Mouse (Mus musculus) kidney, embryonic 16.5 days (tissue): ENCODE data around the gene Tbrg1. TPM values are rescaled to one million over a fixed set of nuclear protein-coding genes. Genes with fewer than 3 reads are reported as not detected.
A peak's percentile ranks its signal among the peaks of the same experiment; 100 is the strongest.

Experiments
- ATAC-seq: fragments of 200-750 bp; cut with Nextera tagmentation; 2 replicates; pipeline ENCODE4 v1.8.0; 2017; ENCODE audit warnings: moderate TSS enrichment; ENCODE audit not compliant: low FRiP score, low TSS enrichment
- H3K27ac ChIP-seq: fragments of 300-500 bp; sonication (generic); 2 replicates; pipeline ENCODE4 v1.5.1; 2014; ENCODE audit warnings: low read length
- H3K27me3 ChIP-seq: fragments of 300-500 bp; sonication (generic); 2 replicates; pipeline ENCODE4 v1.6.1; 2014; ENCODE audit warnings: low read length, control low read depth, mixed read lengths; ENCODE audit not compliant: insufficient read depth
- H3K36me3 ChIP-seq: fragments of 300-500 bp; sonication (generic); 2 replicates; pipeline ENCODE4 v1.6.1; 2014; ENCODE audit warnings: low read length, control low read depth, mixed read lengths; ENCODE audit not compliant: insufficient read depth
- H3K4me1 ChIP-seq: fragments of 300-500 bp; sonication (generic); 2 replicates; pipeline ENCODE4 v1.6.1; 2014; ENCODE audit warnings: low read length, control low read depth, mixed read lengths; ENCODE audit not compliant: insufficient read depth
- H3K4me2 ChIP-seq: fragments of 300-500 bp; sonication (generic); replicated peaks from 2 replicates; pipeline ENCODE4 v1.6.1; 2014; ENCODE audit warnings: low read depth, low read length
- H3K4me3 ChIP-seq: fragments of 300-500 bp; sonication (generic); 2 replicates; pipeline ENCODE4 v1.5.1; 2014; ENCODE audit warnings: mild to moderate bottlenecking, low read length
- H3K9ac ChIP-seq: fragments of 300-500 bp; sonication (generic); replicated peaks from 2 replicates; pipeline ENCODE4 v1.6.1; 2014; ENCODE audit warnings: low read length
- H3K9me3 ChIP-seq: fragments of 300-500 bp; sonication (generic); 2 replicates; pipeline ENCODE4 v1.6.1; 2016; ENCODE audit warnings: low read length, control low read depth
- WGBS: fragments of 180-500 bp; shearing (Covaris S2); extraction: QIAGEN DNeasy Blood & Tissue Kit; methylation state at CpG from one replicate; pipeline ENCODE4 v1.1.7; 2014; 5-methylcytosine and 5-hydroxymethylcytosine counted together
- polyA plus RNA-seq: library from polyadenylated mRNA; unstranded; fragments of >200 nt; fragmentation: Nextera tagmentation; extraction: Ambion mirVana; gene quantifications from 2 replicates; pipeline ENCODE4 v1.2.1, GENCODE M21; 2015

Tbrg1 gene
- polyA plus RNA-seq, 1 experiment from 2014 or later = 147 TPM

DNA sequence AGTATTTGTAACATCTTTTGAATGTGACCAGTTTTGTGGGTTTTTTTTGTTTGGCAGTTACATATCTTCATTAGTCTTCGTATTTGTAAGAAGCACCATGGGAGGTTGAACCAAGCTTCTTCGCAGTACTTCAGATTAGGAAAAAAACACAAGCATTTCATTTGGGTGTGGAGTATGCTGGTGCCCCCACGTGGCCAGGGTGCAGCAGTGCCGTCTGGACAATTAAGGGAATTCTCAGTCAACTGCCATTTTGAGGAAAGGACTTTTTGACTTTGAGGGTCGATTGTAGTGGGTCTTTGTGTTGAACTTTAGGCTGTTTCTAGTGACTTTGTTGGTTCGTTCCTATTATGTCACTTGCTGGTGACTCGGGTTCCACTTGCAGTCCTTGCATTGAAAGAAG lies 20.8 kb downstream of the Tbrg1 start:
- H3K9me3 ChIP-seq = no peaks in the 10 kb centered on the region
- no peak overlapping the region for H3K4me3 ChIP-seq
- no peak overlapping the region for H3K27ac ChIP-seq
- H3K4me2 ChIP-seq = no peak overlapping the region
- 19% methylated on average over 7 of the region's 7 CpGs for WGBS
- H3K27me3 ChIP-seq = no peaks in the 10 kb centered on the region
- ATAC-seq = peak; percentile 39; the same call in 1 of the 2 replicates
- H3K4me1 ChIP-seq = no peaks in the 10 kb centered on the region
- no peak overlapping the region for H3K9ac ChIP-seq
- H3K36me3 ChIP-seq = no peaks in the 10 kb centered on the region

GRCm38 (mm10) chr9:37634269-37634668 lies 22.8 kb downstream of the Tbrg1 start:
- no peaks in the 10 kb centered on the region for H3K36me3 ChIP-seq
- no peak overlapping the region for H3K4me2 ChIP-seq
- H3K4me1 ChIP-seq = no peaks in the 10 kb centered on the region
- no peak overlapping the region for H3K27ac ChIP-seq
- no peak for ATAC-seq
- H3K27me3 ChIP-seq = no peaks in the 10 kb centered on the region
- H3K9ac ChIP-seq = no peak overlapping the region
- no peaks in the 10 kb centered on the region for H3K9me3 ChIP-seq
- H3K4me3 ChIP-seq = no peak overlapping the region
- WGBS = 91% methylated on average over 3 of the region's 3 CpGs

- Histone ChIP-seq H3K27me3 (no peaks in the 10 kb centered on the region), H3K4me2 (no peak overlapping the region), H3K36me3 (no peaks in the 10 kb centered on the region), H3K4me3 (no peak overlapping the region), H3K9me3 (no peaks in the 10 kb centered on the region), H3K9ac (no peak overlapping the region), H3K4me1 (no peaks in the 10 kb centered on the region), H3K27ac (no peak overlapping the region)
- ATAC-seq = no peak
- WGBS = 88% methylated on average over 2 of the region's 2 CpGs
These were observed 24.8 kb downstream of the Tbrg1 start for GRCm38 (mm10) chr9:37632305-37632704.

DNA sequence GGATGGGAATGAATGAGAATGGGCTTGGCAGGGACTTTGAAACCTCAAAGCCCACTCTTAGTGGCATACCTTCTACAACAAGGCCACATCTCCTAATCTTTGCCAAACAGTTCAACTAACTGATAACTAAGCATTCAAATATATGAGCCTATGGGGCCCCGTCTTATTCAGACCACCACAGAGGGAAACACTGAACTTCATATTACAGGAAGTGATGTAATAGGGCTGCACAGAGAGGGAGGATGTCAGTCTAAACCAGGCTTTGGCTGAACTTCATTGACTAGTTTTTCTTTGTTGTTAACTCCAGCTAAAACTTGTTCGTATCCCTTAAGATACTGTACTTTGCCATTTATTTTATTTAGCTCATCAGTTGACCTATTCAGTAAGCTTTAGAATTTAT lies 27.2 kb downstream of the Tbrg1 start:
- Histone ChIP-seq H3K4me1 (no peaks in the 10 kb centered on the region), H3K27ac (no peak overlapping the region), H3K4me3 (no peak overlapping the region), H3K36me3 (no peaks in the 10 kb centered on the region), H3K9me3 (no peaks in the 10 kb centered on the region), H3K27me3 (no peaks in the 10 kb centered on the region), H3K9ac (no peak overlapping the region), H3K4me2 (no peak overlapping the region)
- whole genome bisulfite sequencing = 82% methylated on average over 2 of the region's 2 CpGs
- no peak for ATAC-seq

DNA sequence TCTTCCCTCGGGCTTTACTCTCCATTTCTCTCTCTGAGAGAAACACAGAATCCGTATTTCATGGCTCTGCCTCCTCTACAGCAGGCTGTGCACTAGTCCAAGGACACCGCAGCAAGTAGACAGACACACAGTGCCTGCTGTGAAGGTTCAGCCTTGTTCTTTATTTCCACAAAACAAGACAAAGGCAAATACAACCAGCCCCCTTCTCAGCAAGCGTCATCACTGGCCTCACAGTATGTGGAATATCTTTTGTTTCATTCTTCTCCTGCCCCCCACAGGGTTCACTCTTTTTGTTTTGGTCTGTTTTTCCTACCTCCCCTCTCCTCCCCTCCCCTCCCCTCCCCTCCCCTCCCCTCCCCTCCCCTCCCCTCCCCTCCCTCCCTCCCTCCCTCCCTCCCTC lies 28.5 kb downstream of the Tbrg1 start:
- Histone ChIP-seq H3K36me3 (no peaks in the 10 kb centered on the region), H3K4me2 (no peak overlapping the region), H3K27ac (no peak overlapping the region), H3K9ac (no peak overlapping the region), H3K4me1 (no peaks in the 10 kb centered on the region), H3K27me3 (no peaks in the 10 kb centered on the region), H3K4me3 (no peak overlapping the region), H3K9me3 (no peaks in the 10 kb centered on the region)
- ATAC-seq = no peak
- 83% methylated on average over 4 of the region's 4 CpGs for WGBS

- no peak overlapping the region for H3K4me2 ChIP-seq
- 100% methylated on average over 1 of the region's 1 CpGs for WGBS
These were observed 29.8 kb downstream of the Tbrg1 start for GRCm38 (mm10) chr9:37627263-37627662.

DNA sequence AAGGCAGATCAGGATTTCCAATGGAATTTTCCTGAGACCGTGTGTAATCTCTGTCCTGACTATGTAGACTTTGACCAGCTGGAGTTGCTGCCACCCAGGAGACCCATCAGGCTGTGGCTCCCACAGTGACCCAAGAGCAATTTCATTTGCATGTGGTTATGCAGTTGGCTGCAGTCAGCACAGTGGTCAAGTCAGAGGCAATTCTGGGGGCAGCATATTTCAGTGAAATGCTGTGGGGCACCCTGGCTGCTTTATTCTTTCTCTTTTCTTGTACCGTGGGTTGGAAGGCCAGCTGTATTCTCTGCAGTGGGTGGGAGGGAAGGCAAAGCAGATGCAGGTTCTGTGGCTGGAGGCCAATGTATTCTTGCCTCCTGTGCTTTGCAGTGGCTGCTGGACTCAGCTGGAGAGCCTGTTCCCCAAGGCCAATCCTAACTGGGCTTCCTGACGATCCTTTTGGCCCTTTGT lies 31.0 kb downstream of the Tbrg1 start:
- ATAC-seq = peak; percentile 63; the same call in 1 of the 2 replicates
- Histone ChIP-seq H3K4me3 (no peak overlapping the region), H3K27ac (no peak overlapping the region), H3K9ac (no peak overlapping the region), H3K4me2 (no peak overlapping the region), H3K27me3 (0 out of 2 replicates have a peak, but pooled peaks cover 3% of the 10 kb centered on the region), H3K4me1 (no peaks in the 10 kb centered on the region), H3K36me3 (no peaks in the 10 kb centered on the region), H3K9me3 (no peaks in the 10 kb centered on the region)
- 15% methylated on average over 3 of the region's 3 CpGs for WGBS

More at GRCm38 (mm10) chr9:37627263-37627662, 29.8 kb downstream of the Tbrg1 start:
- H3K27me3 ChIP-seq = no peaks in the 10 kb centered on the region
- ATAC-seq = no peak
- no peak overlapping the region for H3K4me3 ChIP-seq
- H3K4me1 ChIP-seq = no peaks in the 10 kb centered on the region
- H3K36me3 ChIP-seq = no peaks in the 10 kb centered on the region
- H3K9me3 ChIP-seq = no peaks in the 10 kb centered on the region
- H3K27ac ChIP-seq = no peak overlapping the region
- no peak overlapping the region for H3K9ac ChIP-seq

- Histone ChIP-seq H3K4me3 (no peak overlapping the region), H3K36me3 (no peaks in the 10 kb centered on the region), H3K27me3 (0 out of 2 replicates have a peak, but pooled peaks cover 3% of the 10 kb centered on the region), H3K9ac (no peak overlapping the region), H3K9me3 (no peaks in the 10 kb centered on the region), H3K4me2 (no peak overlapping the region), H3K4me1 (no peaks in the 10 kb centered on the region), H3K27ac (no peak overlapping the region)
- 33% methylated on average over 7 of the region's 7 CpGs for WGBS
- no peak for ATAC-seq
These were observed 31.5 kb downstream of the Tbrg1 start for GRCm38 (mm10) chr9:37625641-37626040.

- no peaks in the 10 kb centered on the region for H3K4me1 ChIP-seq
- no peak overlapping the region for H3K9ac ChIP-seq
- no peak overlapping the region for H3K4me3 ChIP-seq
- WGBS = 40% methylated on average over 3 of the region's 3 CpGs
- no peaks in the 10 kb centered on the region for H3K9me3 ChIP-seq
- no peak overlapping the region for H3K27ac ChIP-seq
- no peaks in the 10 kb centered on the region for H3K36me3 ChIP-seq
- H3K27me3 ChIP-seq = 0 out of 2 replicates have a peak, but pooled peaks cover 3% of the 10 kb centered on the region
- ATAC-seq = no peak
- H3K4me2 ChIP-seq = no peak overlapping the region
These were observed 32.0 kb downstream of the Tbrg1 start for GRCm38 (mm10) chr9:37625129-37625528.

DNA sequence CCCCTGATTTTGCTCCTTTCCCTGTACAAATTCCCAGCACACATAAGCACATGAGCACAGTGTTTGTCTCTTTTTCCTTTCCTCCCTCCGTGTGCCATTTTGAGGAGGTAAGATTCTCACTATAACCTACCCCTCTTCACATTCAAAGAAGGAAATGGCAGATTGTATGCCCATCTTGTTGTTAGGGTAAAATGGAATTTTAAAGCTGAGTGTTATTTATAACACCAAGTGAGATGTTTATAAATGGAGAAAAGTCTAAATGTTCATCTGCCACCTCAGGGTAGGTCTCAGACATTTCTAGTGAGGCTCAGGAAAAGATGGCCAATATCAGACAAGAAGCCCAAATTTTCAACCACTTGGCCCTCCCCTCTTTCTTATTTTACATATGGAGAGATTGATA lies 32.6 kb downstream of the Tbrg1 start:
- Histone ChIP-seq H3K9ac (no peak overlapping the region), H3K4me1 (no peaks in the 10 kb centered on the region), H3K4me3 (no peak overlapping the region), H3K36me3 (no peaks in the 10 kb centered on the region), H3K9me3 (no peaks in the 10 kb centered on the region), H3K27ac (no peak overlapping the region), H3K4me2 (no peak overlapping the region), H3K27me3 (0 out of 2 replicates have a peak, but pooled peaks cover 3% of the 10 kb centered on the region)
- WGBS = 94% methylated on average over 1 of the region's 1 CpGs
- no peak for ATAC-seq
